Mouse (Mus musculus): ENCODE results near the gene Sema6d.

- no peak for TF ChIP-seq CTCF (IDR thresholded peaks at IDR 0.05; ENCODE audit: control insufficient read depth, insufficient read depth, low read length)
- no peak for TF ChIP-seq POLR2A (IDR thresholded peaks at IDR 0.05; ENCODE audit: borderline replicate concordance, control insufficient read depth, low read depth, low read length)
Observed at GRCm38 (mm10) chr2:124530441-124530840, 440.7 kb downstream of the Sema6d start.
